Mouse (Mus musculus): Measurements from ENCODE around the gene Mrtfa.

Mrtfa gene

DNA sequence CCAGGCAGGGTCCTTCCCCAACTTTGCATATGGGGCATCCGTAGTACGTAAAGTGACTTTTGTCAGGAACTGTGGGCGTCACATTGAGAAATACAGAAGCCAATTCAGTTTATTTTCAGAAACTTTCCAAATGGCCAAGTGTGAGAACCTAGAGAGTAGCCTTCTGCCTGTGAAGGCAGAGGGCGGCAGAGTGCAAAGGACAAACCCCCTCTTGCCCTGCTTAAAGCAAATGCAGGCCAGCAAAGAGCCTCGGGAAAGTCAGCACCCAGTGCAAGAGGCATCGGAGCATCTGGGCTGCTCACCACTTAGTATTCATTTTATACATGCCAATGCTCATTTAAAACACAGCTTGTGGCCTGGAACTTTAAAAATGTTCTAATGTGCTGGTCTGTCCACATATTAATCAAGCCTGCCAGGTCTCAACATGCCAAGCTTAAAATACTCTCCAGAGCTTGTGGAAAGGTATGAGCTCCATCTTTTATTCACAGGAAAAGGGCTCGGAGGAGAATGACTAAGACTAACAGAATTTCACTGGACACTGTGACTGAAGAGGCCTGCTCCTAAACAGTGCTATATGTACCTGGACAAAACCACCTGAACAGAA is 31.9 kb downstream of the Mrtfa start:
- DNase-seq (ENCODE audit: extremely low read depth, low read depth, low spot score): no peak

DNA sequence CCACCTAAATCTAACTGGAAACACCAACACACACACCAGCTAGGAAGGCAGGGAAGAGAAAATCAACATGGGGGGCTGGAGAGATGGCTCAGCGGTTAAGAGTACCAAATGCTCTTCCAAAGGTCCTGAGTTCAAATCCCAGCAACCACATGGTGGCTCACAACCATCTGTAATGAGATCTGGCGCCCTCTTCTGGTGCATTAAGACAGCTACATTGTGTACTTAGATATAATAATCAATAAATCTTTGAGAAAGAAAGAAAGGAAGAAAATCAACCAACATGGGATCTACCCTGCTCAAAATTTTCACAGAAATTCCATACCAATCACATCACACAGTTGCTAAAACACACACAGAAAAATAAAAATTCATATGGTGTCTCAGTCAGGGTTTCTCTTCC is 34.1 kb downstream of the Mrtfa start:
- DNase-seq (ENCODE audit: extremely low read depth, low read depth, low spot score): no peak

DNA sequence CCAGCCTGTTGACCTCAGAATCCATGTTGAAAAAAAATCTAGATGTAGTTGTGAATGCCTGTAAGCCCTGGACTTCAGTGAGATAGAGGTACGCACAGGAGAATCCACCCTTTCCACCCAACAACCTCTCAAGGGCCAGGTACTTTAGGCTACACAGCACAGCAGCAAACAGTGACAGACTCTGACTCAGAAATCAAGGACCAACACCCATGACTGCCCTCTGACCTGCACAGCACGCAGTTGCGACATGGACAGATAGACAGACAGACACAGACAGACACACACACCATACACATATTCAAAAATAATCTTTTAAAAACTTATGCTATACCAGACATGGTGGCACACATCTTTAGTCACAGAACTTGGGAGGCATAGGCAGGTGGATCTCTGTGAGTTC is 34.7 kb downstream of the Mrtfa start:
- no peak for DNase-seq (ENCODE audit: extremely low read depth, low read depth, low spot score)

DNA sequence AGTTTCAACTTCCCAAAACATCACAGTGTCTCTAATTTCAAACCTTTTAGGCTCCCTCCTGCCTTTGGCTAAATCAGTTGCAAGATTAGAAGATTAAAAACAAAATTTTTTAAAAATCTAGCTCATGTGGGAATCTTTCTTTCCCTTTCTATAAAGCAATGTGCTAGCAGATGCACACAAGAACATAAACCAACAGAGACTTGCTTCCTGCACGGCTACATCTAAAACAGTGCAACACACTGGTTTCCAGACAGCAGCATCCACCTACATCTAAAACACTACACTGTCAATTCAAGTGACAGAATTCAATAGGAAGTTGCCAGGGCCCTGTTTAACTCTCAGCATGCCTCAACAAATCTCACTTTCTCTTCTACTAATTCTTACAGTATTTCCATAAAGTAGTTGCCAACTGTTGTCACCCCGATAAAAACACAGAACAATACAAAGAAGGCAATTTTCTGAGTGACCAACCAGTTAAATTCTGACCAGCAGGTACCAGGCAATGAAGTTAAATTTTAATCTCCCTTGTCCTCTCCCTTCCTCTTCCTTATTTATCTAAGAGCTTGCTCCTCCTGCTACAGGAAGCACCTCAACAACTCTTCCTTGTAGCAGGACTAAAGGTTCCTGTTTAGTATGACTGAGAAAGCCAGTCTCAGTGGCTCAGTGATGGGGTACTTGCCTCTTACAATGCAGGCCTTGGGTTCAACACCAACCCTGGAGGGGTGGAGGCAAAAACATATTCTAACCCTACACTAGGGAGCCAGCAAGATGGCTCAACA is 35.5 kb downstream of the Mrtfa start:
- no peak for DNase-seq (ENCODE audit: extremely low read depth, low read depth, low spot score)

- DNase-seq (ENCODE audit: extremely low read depth, low read depth, low spot score): no peak
These were observed 48.5 kb downstream of the Mrtfa start for GRCm38 (mm10) chr15:81141956-81142576.

GRCm38 (mm10) chr15:81140004-81140403 is 50.6 kb downstream of the Mrtfa start:
- no peak for DNase-seq (ENCODE audit: extremely low read depth, low read depth, low spot score)

- no peak for DNase-seq (ENCODE audit: extremely low read depth, low read depth, low spot score)
These were observed 53.3 kb downstream of the Mrtfa start for GRCm38 (mm10) chr15:81137298-81137697.

- no peak for DNase-seq (ENCODE audit: extremely low read depth, low read depth, low spot score)
These were observed 56.8 kb downstream of the Mrtfa start for GRCm38 (mm10) chr15:81133781-81134180.

DNA sequence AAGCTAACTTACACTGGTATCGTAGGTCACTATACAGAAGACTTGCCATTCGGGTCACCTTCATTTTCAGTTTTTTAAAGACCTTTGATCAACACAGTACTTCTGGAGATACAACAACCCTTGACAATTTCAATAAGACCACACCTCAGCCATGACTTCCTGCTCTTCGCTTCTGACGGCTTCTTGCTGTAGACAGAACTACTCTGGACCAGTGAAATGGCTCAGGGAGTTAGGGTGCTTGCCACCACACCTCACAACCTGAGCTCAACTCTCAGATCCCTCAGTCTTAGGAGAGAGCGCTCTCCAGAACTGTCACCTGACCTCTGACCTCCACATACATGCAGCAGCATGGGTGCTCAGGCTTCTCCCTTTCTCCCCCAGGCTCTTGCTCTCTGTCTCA is 59.4 kb downstream of the Mrtfa start:
- no peak for DNase-seq (ENCODE audit: extremely low read depth, low read depth, low spot score)

- no peak for DNase-seq (ENCODE audit: extremely low read depth, low read depth, low spot score)
These were observed 60.6 kb downstream of the Mrtfa start for GRCm38 (mm10) chr15:81129970-81130369.

- DNase-seq (ENCODE audit: extremely low read depth, low read depth, low spot score): no peak
These were observed 62.3 kb downstream of the Mrtfa start for GRCm38 (mm10) chr15:81128155-81128838.

DNA sequence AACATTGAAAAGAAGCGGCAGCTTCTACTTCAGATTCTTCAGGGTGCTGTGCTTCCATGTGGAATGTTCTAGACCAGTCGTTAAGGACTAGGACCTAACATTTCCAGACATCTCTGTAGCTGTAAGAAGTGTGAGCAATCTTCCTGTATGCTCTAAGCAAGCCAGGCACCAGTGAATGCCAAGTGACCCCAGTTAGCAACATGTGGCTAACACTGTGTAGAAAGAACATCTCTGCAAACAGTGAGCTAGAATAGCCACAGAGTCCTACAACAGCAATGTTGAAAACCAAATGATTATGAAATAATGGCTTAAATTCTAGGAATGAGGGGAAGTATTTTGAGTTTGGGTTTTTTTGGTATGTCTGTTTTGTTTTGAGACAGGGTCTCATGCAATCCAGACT is 66.3 kb downstream of the Mrtfa start:
- no peak for DNase-seq (ENCODE audit: extremely low read depth, low read depth, low spot score)

DNA sequence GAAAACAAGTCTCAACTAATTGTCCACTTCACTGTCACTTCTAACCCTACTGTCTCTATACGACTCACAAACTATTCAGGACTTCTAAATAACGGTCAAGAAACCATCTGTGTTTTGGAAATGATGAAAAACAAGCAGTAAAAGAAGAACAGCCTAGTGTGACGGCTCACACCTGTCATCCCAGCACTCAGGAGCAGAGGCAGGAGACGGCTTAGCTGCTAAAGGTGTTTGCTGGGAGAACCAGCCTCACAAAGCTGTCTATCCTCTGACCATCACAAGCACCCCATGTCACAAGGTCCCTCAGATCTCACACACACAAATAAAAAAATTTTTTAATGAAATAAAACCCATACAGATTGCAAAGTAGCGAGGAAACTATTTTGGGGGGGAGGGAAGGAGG is 67.4 kb downstream of the Mrtfa start:
- DNase-seq (ENCODE audit: extremely low read depth, low read depth, low spot score): no peak

GRCm38 (mm10) chr15:81122535-81122934 is 68.0 kb downstream of the Mrtfa start:
- no peak for DNase-seq (ENCODE audit: extremely low read depth, low read depth, low spot score)

DNA sequence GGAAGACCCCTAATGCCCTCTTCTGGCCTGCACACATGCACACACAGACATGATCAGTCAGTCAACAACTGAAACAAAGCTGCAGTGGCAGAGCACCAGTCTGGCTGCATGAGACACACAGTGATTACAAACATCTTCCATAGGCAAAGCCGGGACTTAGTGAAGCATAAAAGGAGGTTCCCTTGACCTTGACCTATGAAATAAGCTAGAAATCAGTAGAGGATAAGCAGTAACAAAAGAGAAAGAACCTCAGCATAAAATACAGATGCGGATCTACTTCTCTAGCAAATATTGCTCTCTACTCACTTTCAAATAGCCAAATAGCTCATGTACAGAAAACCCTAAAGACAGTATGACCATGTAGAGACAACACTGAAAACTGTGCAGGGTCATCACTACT is 68.5 kb downstream of the Mrtfa start:
- DNase-seq (ENCODE audit: extremely low read depth, low read depth, low spot score): no peak

DNA sequence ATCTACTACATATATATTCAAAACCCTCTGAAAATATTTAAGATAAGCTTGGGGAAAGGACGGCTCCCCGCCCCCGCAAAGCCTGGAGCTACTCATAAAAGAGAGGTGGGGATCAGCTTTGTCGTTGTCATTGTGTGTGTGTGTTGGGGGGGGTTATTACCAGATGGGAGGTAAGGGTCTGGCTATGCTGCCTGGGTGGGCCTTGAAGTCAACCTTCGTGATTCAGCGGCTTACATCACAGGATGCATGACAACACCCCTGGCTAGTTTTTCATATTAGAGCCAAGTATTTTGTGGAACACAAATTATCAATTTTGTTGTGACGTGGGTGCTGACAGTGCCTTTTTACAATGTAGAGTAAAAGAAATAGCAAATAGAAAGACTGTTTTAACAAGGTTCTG is 69.6 kb downstream of the Mrtfa start:
- no peak for DNase-seq (ENCODE audit: extremely low read depth, low read depth, low spot score)

DNA sequence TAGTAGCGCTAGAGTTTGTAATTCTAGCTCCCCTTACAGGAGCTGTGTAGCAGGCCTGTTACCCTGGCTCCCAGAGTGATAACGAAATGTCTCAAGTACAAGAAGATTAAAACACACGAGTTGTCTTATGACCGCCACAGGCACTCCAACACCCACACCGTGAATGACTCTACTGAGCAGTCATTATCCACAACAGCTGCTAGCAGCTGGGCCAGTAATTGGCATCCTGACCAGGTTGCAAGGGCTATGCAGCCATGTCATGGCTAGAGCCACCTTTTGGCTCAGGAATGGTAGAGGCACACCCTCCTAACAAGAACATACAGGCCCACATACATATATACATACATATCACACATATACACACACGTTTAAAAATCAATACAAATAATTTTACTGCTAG is 70.4 kb downstream of the Mrtfa start:
- DNase-seq (ENCODE audit: extremely low read depth, low read depth, low spot score): peak; percentile 21

- no peak for DNase-seq (ENCODE audit: extremely low read depth, low read depth, low spot score)
These were observed 72.3 kb downstream of the Mrtfa start for GRCm38 (mm10) chr15:81118226-81118625.

DNA sequence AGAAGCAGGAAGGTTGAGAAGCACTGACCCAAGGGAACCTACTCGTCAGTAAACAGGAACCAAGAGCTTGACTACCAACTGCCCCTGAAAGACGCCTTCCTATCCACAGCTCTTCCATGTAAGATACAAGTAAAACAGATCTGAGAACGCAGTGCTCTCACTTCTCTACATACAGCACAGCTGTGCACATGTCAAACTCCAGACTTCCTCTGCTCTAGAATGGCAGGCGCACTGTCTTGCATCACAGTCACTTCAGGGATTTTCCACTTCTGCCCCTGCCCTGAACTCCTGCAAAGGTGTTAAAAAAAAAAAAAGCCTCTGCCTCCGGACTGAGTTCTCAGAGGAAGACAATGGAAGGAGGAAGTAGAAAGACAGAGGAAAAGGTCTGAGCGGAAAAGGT is 78.0 kb downstream of the Mrtfa start:
- DNase-seq (ENCODE audit: extremely low read depth, low read depth, low spot score): no peak

DNA sequence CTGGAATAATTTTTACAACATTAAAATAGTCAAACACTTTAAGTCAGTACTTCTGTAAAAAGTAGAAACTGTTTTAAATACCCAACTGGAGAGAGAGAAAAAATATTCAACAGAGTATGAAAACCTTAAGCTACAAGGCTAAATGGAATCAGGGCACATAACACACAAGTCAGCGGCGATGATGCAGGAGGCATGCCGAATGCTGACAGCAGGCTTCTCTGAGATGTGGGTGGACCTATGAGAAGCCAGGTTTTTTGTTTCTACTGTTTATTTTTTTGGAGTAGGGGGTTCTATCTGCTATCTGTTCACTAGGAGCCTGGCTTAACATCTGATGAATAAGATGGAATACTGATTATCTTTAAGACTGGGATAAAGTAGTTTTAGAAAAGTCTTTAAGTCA is 80.2 kb downstream of the Mrtfa start:
- no peak for DNase-seq (ENCODE audit: extremely low read depth, low read depth, low spot score)

- DNase-seq (ENCODE audit: extremely low read depth, low read depth, low spot score): no peak
These were observed 84.6 kb downstream of the Mrtfa start for GRCm38 (mm10) chr15:81105962-81106361.

Measured in fat pad, adult 2 months (tissue).